Mouse (Mus musculus): ENCODE measurements around the gene Emp1.

Emp1 gene

GRCm38 (mm10) chr6:135362459-135363159 is at the start of gene Emp1:
TSS of gene Emp1 (plus strand) at chr6:135362545.
- DNase-seq (ENCODE audit: extremely low spot score) = no peak

DNA sequence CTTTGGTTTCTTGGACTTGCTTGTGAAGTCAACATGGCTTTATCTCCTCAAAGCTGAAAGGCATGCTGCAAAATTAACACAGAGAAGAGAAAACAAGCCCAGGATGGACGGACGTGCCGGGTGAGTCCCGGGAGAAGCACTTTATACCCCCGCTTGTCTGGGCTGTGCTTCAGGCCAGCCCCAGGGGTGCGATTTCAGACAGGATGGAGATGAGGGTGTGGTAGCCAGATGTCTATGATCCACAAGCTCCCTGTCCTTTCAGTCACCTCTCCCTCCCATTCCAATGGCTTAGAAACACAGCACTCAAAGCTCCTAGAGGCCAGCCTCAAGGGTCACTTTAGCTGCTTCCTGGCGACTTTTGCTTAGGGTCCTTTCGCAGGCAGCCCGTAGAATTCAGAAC is 48.4 kb upstream of the Emp1 start:
- no peak for DNase-seq (ENCODE audit: extremely low spot score)

GRCm38 (mm10) chr6:135316141-135316540 is 46.2 kb upstream of the Emp1 start:
- DNase-seq (ENCODE audit: extremely low spot score) = no peak

DNA sequence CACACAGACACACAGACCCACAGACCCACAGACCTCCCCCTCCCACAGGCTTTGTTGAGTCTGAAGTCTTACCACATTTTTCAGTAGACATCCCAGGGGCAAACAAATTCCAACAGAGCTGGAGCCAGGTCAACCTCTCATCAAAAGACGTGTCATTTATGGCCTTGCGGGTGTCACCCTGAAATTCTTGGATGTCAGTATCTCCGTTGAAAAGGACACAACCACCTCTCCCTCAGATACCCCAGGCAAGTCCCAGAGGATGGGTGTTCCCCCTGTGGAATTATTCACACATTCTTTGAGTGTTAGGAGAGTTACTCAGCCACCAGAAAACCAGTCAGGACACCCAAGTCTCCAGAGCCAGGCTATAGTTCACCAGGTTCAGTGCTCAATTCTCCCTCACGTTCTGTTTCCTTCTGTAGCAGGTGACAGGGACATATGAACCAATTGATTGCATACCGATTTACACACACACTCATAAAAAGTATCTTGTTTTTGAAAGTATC is 42.9 kb upstream of the Emp1 start:
- DNase-seq (ENCODE audit: extremely low spot score) = no peak

DNA sequence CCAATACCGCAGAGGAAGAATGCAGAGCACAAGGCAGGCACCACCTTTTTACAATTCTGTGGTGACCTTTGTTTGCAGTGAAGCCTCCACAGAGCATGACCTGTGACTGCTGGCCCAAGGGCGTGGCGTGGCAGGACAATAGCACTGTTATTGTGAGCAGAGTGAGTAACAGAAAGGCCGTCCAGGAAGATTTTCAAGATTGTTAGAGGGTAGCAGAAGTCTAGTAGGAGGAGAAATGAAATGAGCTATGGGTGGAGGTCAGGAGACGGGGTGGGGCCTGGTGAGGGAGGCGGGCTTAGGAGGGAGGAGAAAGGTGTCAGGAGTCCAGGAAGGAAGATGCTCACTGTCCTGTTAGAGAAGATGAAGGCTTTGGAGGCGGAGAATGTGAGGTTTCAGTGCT is 39.6 kb upstream of the Emp1 start:
- no peak for DNase-seq (ENCODE audit: extremely low spot score)

GRCm38 (mm10) chr6:135323311-135323982 is 38.9 kb upstream of the Emp1 start:
- peak; percentile 37 for DNase-seq (ENCODE audit: extremely low spot score)

- no peak for DNase-seq (ENCODE audit: extremely low spot score)
Measured at GRCm38 (mm10) chr6:135324111-135324510, 38.2 kb upstream of the Emp1 start.

- DNase-seq (ENCODE audit: extremely low spot score) = no peak
Measured at GRCm38 (mm10) chr6:135324686-135325300, 37.6 kb upstream of the Emp1 start.

- no peak for DNase-seq (ENCODE audit: extremely low spot score)
Measured at GRCm38 (mm10) chr6:135326847-135327246, 35.5 kb upstream of the Emp1 start.

DNA sequence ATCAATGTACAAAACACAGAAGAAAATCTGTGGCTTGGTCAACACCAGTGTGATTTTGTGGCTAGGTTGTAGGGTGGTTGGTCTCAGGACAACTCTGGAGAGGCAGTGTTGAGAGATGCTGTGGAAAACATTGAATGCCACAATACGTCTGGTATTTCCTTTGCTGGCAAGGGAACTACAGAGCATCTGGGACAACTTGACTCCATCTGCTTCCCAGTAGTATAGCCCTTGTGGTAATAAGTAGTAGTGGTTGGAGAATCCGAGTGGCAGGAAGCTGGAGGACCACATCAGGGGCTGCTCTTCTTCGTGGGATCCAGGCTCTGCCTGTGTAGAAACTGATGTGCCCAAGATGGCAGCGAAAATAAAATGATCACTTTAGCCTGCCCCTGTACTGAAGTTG is 30.4 kb upstream of the Emp1 start:
- DNase-seq (ENCODE audit: extremely low spot score) = no peak

DNA sequence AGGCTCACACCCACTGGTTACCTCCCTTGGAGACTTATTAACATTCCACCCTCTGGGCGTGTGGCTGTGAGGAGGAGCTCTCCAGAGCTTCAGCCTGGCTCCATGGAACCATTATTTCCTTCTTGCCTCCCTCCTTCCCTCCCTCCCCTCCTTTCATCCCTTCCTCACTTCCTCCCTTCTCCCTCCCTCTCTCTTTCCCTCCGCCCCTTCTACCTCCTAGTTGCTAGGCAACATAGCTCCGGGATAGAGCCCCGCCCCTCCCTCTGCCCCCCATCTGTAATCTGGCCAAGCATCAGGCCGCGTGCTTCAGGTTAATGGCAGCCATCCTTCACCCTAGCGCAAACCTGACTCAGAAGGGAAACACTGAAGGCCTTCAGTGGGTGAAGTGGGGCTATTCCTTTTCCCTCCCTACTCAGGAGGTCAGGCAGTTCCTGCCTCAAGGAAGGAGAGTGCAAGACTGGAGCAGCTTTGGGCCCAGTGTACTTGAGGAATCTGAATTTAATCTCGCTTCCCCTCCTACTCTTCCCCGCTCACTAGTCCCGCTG is 29.5 kb upstream of the Emp1 start:
- DNase-seq (ENCODE audit: extremely low spot score) = peak; percentile 60

GRCm38 (mm10) chr6:135333994-135334651 is 28.2 kb upstream of the Emp1 start:
- DNase-seq (ENCODE audit: extremely low spot score) = no peak

DNA sequence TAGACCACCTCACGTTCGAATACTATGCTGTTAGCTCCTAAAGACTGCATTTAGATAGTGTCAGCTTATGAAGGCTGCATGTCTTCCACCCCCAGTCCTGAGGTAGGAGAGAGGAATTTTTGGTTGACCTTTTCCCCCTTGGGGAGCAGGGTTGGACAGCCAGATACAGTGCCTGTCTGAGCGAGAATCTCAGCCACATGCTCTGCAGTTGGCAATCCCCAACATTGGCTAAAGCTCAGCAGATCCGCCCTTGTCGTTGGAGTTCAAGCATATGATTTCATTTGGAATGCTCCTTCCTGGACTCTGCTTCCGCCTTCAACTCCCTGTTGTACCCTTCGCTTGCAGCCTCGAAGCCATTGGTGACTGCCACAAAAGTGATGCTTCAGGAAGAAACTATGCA is 26.0 kb upstream of the Emp1 start:
- no peak for DNase-seq (ENCODE audit: extremely low spot score)

DNA sequence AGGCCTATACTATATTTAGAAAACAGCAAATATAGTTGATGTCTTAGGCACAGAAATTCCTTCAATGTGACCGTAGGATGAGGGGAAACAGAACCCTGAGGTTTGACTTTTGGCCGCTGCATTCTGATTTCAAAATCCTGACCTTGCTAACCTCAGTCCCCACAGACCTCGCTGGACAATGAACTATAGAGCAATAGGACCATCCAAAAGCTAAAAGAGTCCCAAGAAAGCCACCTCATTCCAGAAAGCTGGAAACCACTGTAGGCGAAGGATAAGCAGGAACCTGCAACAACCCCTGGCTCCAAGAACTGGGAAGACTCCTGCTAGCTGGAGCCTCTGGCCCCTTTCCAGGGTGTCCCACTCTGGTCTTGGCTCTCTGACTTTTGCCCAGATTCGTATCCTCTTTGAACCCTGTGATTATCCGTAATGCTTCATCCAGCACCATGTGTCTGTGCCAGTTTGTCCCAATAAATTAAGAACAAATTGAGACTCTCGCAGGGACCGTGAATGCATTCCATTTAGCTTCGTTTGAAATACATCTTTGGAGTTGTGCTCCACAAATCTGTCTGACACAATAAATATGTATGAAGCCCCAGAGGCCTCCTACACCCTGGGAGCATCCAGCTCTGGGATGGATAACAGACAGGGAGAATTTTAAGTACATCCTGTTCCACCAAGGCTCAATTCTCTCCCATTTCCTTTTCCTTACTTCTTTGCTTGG is 21.8 kb upstream of the Emp1 start:
- DNase-seq (ENCODE audit: extremely low spot score) = no peak

DNA sequence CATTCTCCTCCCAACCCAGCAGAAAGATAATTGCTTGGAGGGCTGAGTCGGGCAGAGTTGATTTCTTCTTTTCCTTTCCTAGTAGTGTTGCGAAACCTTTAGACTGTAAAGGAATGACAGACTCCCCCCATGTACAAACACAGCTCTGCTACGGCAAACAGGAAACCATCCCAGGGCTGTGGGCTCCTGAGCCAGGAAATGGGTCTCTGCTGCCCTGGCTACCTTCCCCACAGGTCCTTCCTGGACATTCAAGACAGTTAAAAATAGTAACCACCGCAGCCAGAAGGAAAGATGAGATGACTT is 21.3 kb upstream of the Emp1 start:
- DNase-seq (ENCODE audit: extremely low spot score) = no peak

GRCm38 (mm10) chr6:135351638-135352302 is 10.6 kb upstream of the Emp1 start:
- DNase-seq (ENCODE audit: extremely low spot score) = no peak

DNA sequence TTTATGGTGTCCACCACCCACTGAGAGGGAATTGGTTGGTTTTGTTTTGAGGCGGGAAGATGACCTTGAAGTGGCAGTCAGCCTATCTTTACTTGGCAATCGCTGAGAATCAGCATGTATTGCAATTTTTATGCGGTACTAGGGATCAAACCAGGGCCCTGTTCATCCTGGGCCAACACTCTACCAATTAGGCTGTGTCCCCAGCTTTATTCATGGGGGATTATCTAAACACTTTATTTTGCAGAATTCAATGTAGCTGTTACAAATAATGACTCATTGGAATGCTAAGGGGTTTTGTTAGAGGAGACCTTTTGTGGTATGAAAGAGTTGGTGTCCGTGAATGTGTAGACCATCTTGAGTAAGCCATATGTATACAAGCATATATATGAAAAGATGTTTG is 9.8 kb upstream of the Emp1 start:
- no peak for DNase-seq (ENCODE audit: extremely low spot score)

GRCm38 (mm10) chr6:135354953-135355352 is 7.4 kb upstream of the Emp1 start:
- DNase-seq (ENCODE audit: extremely low spot score) = no peak

- DNase-seq (ENCODE audit: extremely low spot score) = no peak
Measured at GRCm38 (mm10) chr6:135360331-135360730, 2.0 kb upstream of the Emp1 start.

DNA sequence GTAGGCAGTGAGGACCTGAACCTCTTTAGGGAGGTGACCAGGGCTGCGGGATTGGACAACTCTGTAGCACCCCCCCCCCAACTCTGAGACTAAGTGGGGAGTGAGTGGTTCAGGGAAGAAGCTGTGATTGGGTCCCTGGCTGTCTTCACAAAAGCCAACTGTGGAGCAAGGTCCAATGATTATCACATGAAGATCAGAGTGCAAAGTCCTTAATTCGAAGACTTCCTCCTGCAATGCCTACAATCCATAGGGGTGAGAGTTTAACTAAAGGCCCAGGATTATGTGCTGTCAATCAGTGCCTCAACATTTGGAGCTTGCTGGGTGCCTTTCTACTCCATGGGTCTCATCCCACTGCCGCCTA is 267 bp upstream of the Emp1 start:
- DNase-seq (ENCODE audit: extremely low spot score) = no peak

DNA sequence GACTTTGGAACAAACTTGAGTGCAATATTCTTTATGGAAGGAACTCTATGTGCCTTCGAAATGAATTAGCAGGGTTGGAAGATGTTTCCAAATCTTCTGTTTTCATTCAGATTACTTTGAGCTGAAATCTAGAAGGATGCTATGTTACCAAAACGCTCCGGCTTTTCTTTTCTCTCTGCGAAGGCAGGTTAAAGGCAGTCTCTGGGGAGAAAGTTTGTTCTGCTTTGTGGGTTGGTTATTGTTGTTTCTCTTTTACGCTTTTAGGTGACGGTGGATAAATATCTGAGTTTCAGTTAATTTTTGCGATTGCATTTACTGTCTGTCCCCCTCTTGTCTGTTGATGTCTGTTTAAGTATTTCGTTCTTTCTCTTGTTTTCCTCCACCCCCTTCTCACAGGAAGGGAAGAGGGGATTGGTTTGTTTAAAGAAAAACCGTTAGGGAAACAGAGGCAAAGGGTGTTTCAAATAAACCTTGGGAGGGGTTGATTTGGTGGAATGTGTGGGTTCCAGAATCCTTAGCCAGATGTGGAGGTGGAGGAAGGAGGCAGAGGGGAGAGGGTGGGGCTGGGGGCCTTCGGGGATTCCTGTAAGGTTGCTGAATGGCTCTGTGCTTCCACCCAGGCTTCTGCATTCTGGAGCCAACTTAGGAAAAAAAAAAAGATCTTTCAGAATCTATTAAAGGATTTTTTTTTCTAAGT is 1.1 kb downstream of the Emp1 start:
- no peak for DNase-seq (ENCODE audit: extremely low spot score)

Data from embryo, embryonic 9.5 days (tissue).